Mouse (Mus musculus) MEL (cell line): ENCODE measurements at regions not wholly inside any gene's neighbourhood (a gene's known extent, or its start where the extent isn't known, plus 50 kb on each side); places are given as distances from the start of the nearest gene placed in this dataset.

Source experiments
- DNase-seq: peaks from one replicate; pipeline ENCODE4 v3.0.0; 2011; ENCODE audit warnings: low read depth, low spot score
- H3K27ac ChIP-seq: 2 replicates; pipeline ENCODE4 v1.5.1; 2012; ENCODE audit warnings: low read depth, mild to moderate bottlenecking, control low read depth, low read length, moderate library complexity; ENCODE audit not compliant: control insufficient read depth
- H3K27me3 ChIP-seq, 2 experiments: fragments of 150-350 bp in 1 of 2; sonication (generic) in 1 of 2; 2 replicates each; pipeline ENCODE4 v1.6.1; 2012; ENCODE audit warnings: low read length in 2 of 2, mild to moderate bottlenecking in 2 of 2, improper control_type of control experiment in 1 of 2, moderate library complexity in 1 of 2; ENCODE audit not compliant: insufficient read depth in 2 of 2, control insufficient read depth in 1 of 2
- H3K36me3 ChIP-seq, 2 experiments: 2 replicates each; pipeline ENCODE4 v1.6.1; 2012 to 2014; ENCODE audit warnings: low read length in 2 of 2, improper control_type of control experiment in 1 of 2, inconsistent platforms in 1 of 2, mild to moderate bottlenecking in 1 of 2; ENCODE audit not compliant: insufficient read depth in 2 of 2, control insufficient read depth in 1 of 2
- H3K4me1 ChIP-seq, 2 experiments: fragments of 150-350 bp in 1 of 2; sonication (generic) in 1 of 2; 2 replicates each; pipeline ENCODE4 v1.6.1; 2012; ENCODE audit warnings: low read length in 2 of 2, improper control_type of control experiment in 1 of 2, mild to moderate bottlenecking in 1 of 2; ENCODE audit not compliant: insufficient read depth in 2 of 2, control insufficient read depth in 1 of 2
- H3K4me3 ChIP-seq, 2 experiments: fragments of 150-350 bp in 1 of 2; sonication (generic) in 1 of 2; 2 replicates each; pipeline ENCODE4 v1.5.1; 2012; ENCODE audit warnings: low read depth in 2 of 2, low read length in 2 of 2, mild to moderate bottlenecking in 2 of 2, moderate library complexity in 2 of 2, control low read depth in 1 of 2, improper control_type of control experiment in 1 of 2; ENCODE audit not compliant: control insufficient read depth in 1 of 2, insufficient read depth in 1 of 2
- H3K79me2 ChIP-seq: 2 replicates; pipeline ENCODE4 v1.6.1; 2012; ENCODE audit warnings: mild to moderate bottlenecking, low read length, moderate library complexity; ENCODE audit not compliant: control insufficient read depth, poor library complexity, insufficient read depth
- H3K9ac ChIP-seq: 2 replicates; pipeline ENCODE4 v1.6.1; 2012; ENCODE audit warnings: low read depth, mild to moderate bottlenecking, control low read depth, low read length, moderate library complexity; ENCODE audit not compliant: control insufficient read depth, poor library complexity, severe bottlenecking
- H3K9me3 ChIP-seq: fragments of 150-350 bp; sonication (generic); replicated peaks from 2 replicates; pipeline ENCODE4 v1.6.1; 2012; ENCODE audit warnings: mild to moderate bottlenecking, low read length, improper control_type of control experiment, moderate library complexity; ENCODE audit not compliant: insufficient read depth
- BHLHE40 ChIP-seq: IDR thresholded peaks from 2 replicates; pipeline ENCODE4 v1.6.1; 2012; ENCODE audit warnings: low read depth, mild to moderate bottlenecking, inconsistent platforms, low read length, improper control_type of control experiment, borderline replicate concordance
- CHD2 ChIP-seq: IDR thresholded peaks from 2 replicates; pipeline ENCODE4 v1.6.1; 2011; ENCODE audit warnings: low read length, improper control_type of control experiment
- CTCF ChIP-seq, 3 experiments: IDR thresholded peaks in 2 of 3; conservative IDR thresholded peaks in 1 of 3; 2 replicates each; pipeline ENCODE4 v1.5.1; 2011 to 2012; ENCODE audit warnings: low read length in 3 of 3, low read depth in 2 of 3, mild to moderate bottlenecking in 2 of 3, improper control_type of control experiment in 1 of 3, inconsistent platforms in 1 of 3, mixed read lengths in 1 of 3, moderate library complexity in 1 of 3; ENCODE audit not compliant: control insufficient read depth in 1 of 3, insufficient read depth in 1 of 3, poor library complexity in 1 of 3, severe bottlenecking in 1 of 3
- E2F4 ChIP-seq: IDR thresholded peaks from 2 replicates; pipeline ENCODE4 v1.6.1; 2011; ENCODE audit warnings: low read depth, low read length, improper control_type of control experiment, borderline replicate concordance
- ELF1 ChIP-seq: IDR thresholded peaks from 2 replicates; pipeline ENCODE4 v1.6.1; 2014; ENCODE audit warnings: low read depth, mild to moderate bottlenecking, inconsistent platforms, low read length, improper control_type of control experiment, moderate library complexity
- GABPA ChIP-seq: IDR thresholded peaks from 2 replicates; pipeline ENCODE4 v1.6.1; 2012; ENCODE audit warnings: low read depth, mild to moderate bottlenecking, inconsistent platforms, low read length, improper control_type of control experiment, moderate library complexity
- JUND ChIP-seq: IDR thresholded peaks from 2 replicates; pipeline ENCODE4 v1.6.1; 2011; ENCODE audit warnings: low read depth, mild to moderate bottlenecking, improper control_type of control experiment, low read length
- KAT2A ChIP-seq: conservative IDR thresholded peaks from 2 replicates; pipeline ENCODE4 v1.6.1; 2012; ENCODE audit warnings: low read depth, low read length, improper control_type of control experiment, inconsistent platforms
- MAX ChIP-seq: IDR thresholded peaks from 2 replicates; pipeline ENCODE4 v1.6.1; 2011; ENCODE audit warnings: low read length, improper control_type of control experiment
- MAZ ChIP-seq: IDR thresholded peaks from 2 replicates; pipeline ENCODE4 v1.6.1; 2012; ENCODE audit warnings: low read depth, mild to moderate bottlenecking, inconsistent platforms, low read length, improper control_type of control experiment
- MEF2A ChIP-seq: IDR thresholded peaks from 2 replicates; pipeline ENCODE4 v1.6.1; 2014; ENCODE audit warnings: low read depth, mild to moderate bottlenecking, inconsistent platforms, low read length, improper control_type of control experiment; ENCODE audit not compliant: poor library complexity, insufficient replicate concordance, severe bottlenecking; ENCODE audit errors: extremely low read depth
- MYB ChIP-seq: IDR thresholded peaks from 2 replicates; pipeline ENCODE4 v1.6.1; 2011; ENCODE audit warnings: mild to moderate bottlenecking, low read depth, low read length, improper control_type of control experiment
- MYC ChIP-seq: IDR thresholded peaks from 2 replicates; pipeline ENCODE4 v1.6.1; 2011; ENCODE audit warnings: low read depth, mild to moderate bottlenecking, low read length, improper control_type of control experiment, moderate library complexity
- NRF1 ChIP-seq: IDR thresholded peaks from 2 replicates; pipeline ENCODE4 v1.6.1; 2014; ENCODE audit warnings: low read depth, mild to moderate bottlenecking, inconsistent platforms, low read length, improper control_type of control experiment, moderate library complexity; ENCODE audit not compliant: poor library complexity, insufficient read depth, severe bottlenecking
- POLR2A ChIP-seq, 2 experiments: IDR thresholded peaks; 2 replicates each; pipeline ENCODE4 v1.6.1; 2011 to 2012; ENCODE audit warnings: low read length in 2 of 2, mild to moderate bottlenecking in 2 of 2, control low read depth in 1 of 2, improper control_type of control experiment in 1 of 2, low read depth in 1 of 2, moderate library complexity in 1 of 2; ENCODE audit not compliant: control insufficient read depth in 1 of 2, insufficient read depth in 1 of 2, poor library complexity in 1 of 2
- RAD21 ChIP-seq: IDR thresholded peaks from 2 replicates; pipeline ENCODE4 v1.6.1; 2011; ENCODE audit warnings: mild to moderate bottlenecking, low read depth, low read length, improper control_type of control experiment
- RCOR1 ChIP-seq: IDR thresholded peaks from 2 replicates; pipeline ENCODE4 v1.6.1; 2012; ENCODE audit warnings: low read depth, mild to moderate bottlenecking, inconsistent platforms, low read length, improper control_type of control experiment
- SIN3A ChIP-seq: IDR thresholded peaks from 2 replicates; pipeline ENCODE4 v1.6.1; 2012; ENCODE audit warnings: low read length, improper control_type of control experiment, inconsistent platforms
- SMC3 ChIP-seq: IDR thresholded peaks from 2 replicates; pipeline ENCODE4 v1.6.1; 2011; ENCODE audit warnings: low read depth, low read length, improper control_type of control experiment
- TAL1 ChIP-seq: IDR thresholded peaks from 2 replicates; pipeline ENCODE4 v1.6.1; 2012; ENCODE audit warnings: mild to moderate bottlenecking, inconsistent platforms, low read length, moderate library complexity, mixed read lengths
- TCF12 ChIP-seq: IDR thresholded peaks from 2 replicates; pipeline ENCODE4 v1.6.1; 2014; ENCODE audit warnings: low read depth, mild to moderate bottlenecking, inconsistent platforms, low read length, improper control_type of control experiment, moderate library complexity
- UBTF ChIP-seq: IDR thresholded peaks from 2 replicates; pipeline ENCODE4 v1.6.1; 2012; ENCODE audit warnings: low read depth, mild to moderate bottlenecking, inconsistent platforms, low read length, improper control_type of control experiment, moderate library complexity, borderline replicate concordance; ENCODE audit not compliant: insufficient read depth
- USF1 ChIP-seq: IDR thresholded peaks from 2 replicates; pipeline ENCODE4 v1.6.1; 2014; ENCODE audit warnings: low read depth, mild to moderate bottlenecking, inconsistent platforms, low read length, improper control_type of control experiment, moderate library complexity
- USF2 ChIP-seq, 2 experiments: IDR thresholded peaks; 2 replicates each; pipeline ENCODE4 v1.6.1; 2011 to 2012; ENCODE audit warnings: improper control_type of control experiment in 2 of 2, low read length in 2 of 2, borderline replicate concordance in 1 of 2, inconsistent platforms in 1 of 2, low read depth in 1 of 2, mild to moderate bottlenecking in 1 of 2; ENCODE audit not compliant: insufficient read depth in 1 of 2
- ZC3H11A ChIP-seq: IDR thresholded peaks from 2 replicates; pipeline ENCODE4 v1.6.1; 2012; ENCODE audit warnings: low read depth, mild to moderate bottlenecking, inconsistent platforms, low read length, improper control_type of control experiment
- ZKSCAN1 ChIP-seq: IDR thresholded peaks from 2 replicates; pipeline ENCODE4 v1.6.1; 2012; ENCODE audit warnings: low read depth, mild to moderate bottlenecking, inconsistent platforms, low read length, improper control_type of control experiment, moderate library complexity
- ZMIZ1 ChIP-seq: IDR thresholded peaks from 2 replicates; pipeline ENCODE4 v1.6.1; 2012; ENCODE audit warnings: low read depth, mild to moderate bottlenecking, inconsistent platforms, low read length, improper control_type of control experiment, moderate library complexity
- ZNF384 ChIP-seq: IDR thresholded peaks from 2 replicates; pipeline ENCODE4 v1.6.1; 2012; ENCODE audit warnings: low read depth, mild to moderate bottlenecking, inconsistent platforms, low read length, improper control_type of control experiment

- H3K36me3 ChIP-seq: no peaks in the 10 kb centered on the region
- no peak overlapping the region for H3K27ac ChIP-seq
- 0 out of 4 replicates have a peak, but pooled peaks cover 0 to 3% of the 10 kb centered on the region in 2 experiments for H3K4me1 ChIP-seq
- H3K79me2 ChIP-seq: no peaks in the 10 kb centered on the region
- no peak overlapping the region for H3K9ac ChIP-seq
- DNase-seq: no peak
- H3K4me3 ChIP-seq: no peak overlapping the region
- H3K27me3 ChIP-seq: no peaks in the 10 kb centered on the region
- H3K9me3 ChIP-seq: no peaks in the 10 kb centered on the region
- no peak for TF ChIP-seq CTCF (IDR thresholded peaks at IDR 0.05 in 2 of 3, conservative IDR thresholded peaks at IDR 0.05 in 1 of 3; ENCODE audit: control insufficient read depth in 1 of 3, insufficient read depth in 1 of 3, low read depth in 2 of 3, low read length in 3 of 3, poor library complexity in 1 of 3, severe bottlenecking in 1 of 3)
- no peak for TF ChIP-seq USF2 (IDR thresholded peaks at IDR 0.05; ENCODE audit: borderline replicate concordance in 1 of 2, insufficient read depth in 1 of 2, low read depth in 1 of 2, low read length in 2 of 2)
- no peak for TF ChIP-seq RAD21
- TF ChIP-seq MAZ: no peak
- TF ChIP-seq SMC3: no peak
- no peak for TF ChIP-seq MEF2A
- TF ChIP-seq MAX: no peak
- no peak for TF ChIP-seq TAL1
- TF ChIP-seq MYB: no peak
- TF ChIP-seq NRF1: no peak
- no peak for TF ChIP-seq RCOR1
- TF ChIP-seq UBTF: no peak
- no peak for TF ChIP-seq ZNF384
- TF ChIP-seq USF1: no peak
Measured at GRCm38 (mm10) chr13:82280744-82281143, 497.9 kb downstream of the Cetn3 start.

- Histone ChIP-seq H3K4me1 (0 out of 4 replicates have a peak, but pooled peaks cover 2 to 4% of the 10 kb centered on the region in 2 experiments), H3K27me3 (no peaks in the 10 kb centered on the region), H3K36me3 (peaks cover 0 to 2% of the 10 kb centered on the region in 2 experiments; a peak in 2 of 4 replicates), H3K27ac (no peak overlapping the region), H3K4me3 (no peak overlapping the region), H3K9me3 (no peaks in the 10 kb centered on the region), H3K79me2 (no peaks in the 10 kb centered on the region), H3K9ac (no peak overlapping the region)
- peak; percentile 49 for DNase-seq
- TF ChIP-seq ELF1 (no peak), MEF2A (no peak), NRF1 (no peak), CHD2 (no peak), MYB (no peak), ZKSCAN1 (no peak), UBTF (no peak), TAL1 (no peak), TCF12 (peak; percentile 83; the same call in 1 of the 2 replicates), GABPA (no peak), E2F4 (no peak), ZNF384 (no peak), MYC (no peak), JUND (no peak), POLR2A (IDR thresholded peaks at IDR 0.05; ENCODE audit: control insufficient read depth in 1 of 2, insufficient read depth in 1 of 2, low read depth in 1 of 2, low read length in 2 of 2, poor library complexity in 1 of 2) (no peak), USF1 (peak; percentile 20; the same call in 1 of the 2 replicates), BHLHE40 (peak; percentile 64), KAT2A (no peak), RAD21 (no peak), SMC3 (no peak), ZMIZ1 (no peak), SIN3A (peak; percentile 25; the same call in 1 of the 2 replicates), CTCF (IDR thresholded peaks at IDR 0.05 in 2 of 3, conservative IDR thresholded peaks at IDR 0.05 in 1 of 3; ENCODE audit: control insufficient read depth in 1 of 3, insufficient read depth in 1 of 3, low read depth in 2 of 3, low read length in 3 of 3, poor library complexity in 1 of 3, severe bottlenecking in 1 of 3) (no peak), USF2 (IDR thresholded peaks at IDR 0.05; ENCODE audit: borderline replicate concordance in 1 of 2, insufficient read depth in 1 of 2, low read depth in 1 of 2, low read length in 2 of 2) (no peak), ZC3H11A (peak; percentile 9; the same call in 1 of the 2 replicates)
Measured at GRCm38 (mm10) chr13:82295834-82296233, 513.0 kb downstream of the Cetn3 start.
